Mouse (Mus musculus) erythroblast, embryonic 14.5 days (primary cell): ENCODE measurements around the gene Ntm. TPM values are rescaled to one million over a fixed set of nuclear protein-coding genes. Genes with fewer than 3 reads are reported as not detected.

Experiments
- H3K27me3 ChIP-seq: 2 replicates; pipeline ENCODE4 v1.6.1; 2012; ENCODE audit warnings: inconsistent platforms; ENCODE audit not compliant: control insufficient read depth
- H3K36me3 ChIP-seq: 2 replicates; pipeline ENCODE4 v1.6.1; 2012; ENCODE audit warnings: mild to moderate bottlenecking, inconsistent platforms; ENCODE audit not compliant: control insufficient read depth
- H3K4me1 ChIP-seq: 2 replicates; pipeline ENCODE4 v1.6.1; 2012; ENCODE audit warnings: inconsistent platforms; ENCODE audit not compliant: control insufficient read depth
- H3K4me3 ChIP-seq: replicated peaks from 2 replicates; pipeline ENCODE3; 2012; ENCODE audit warnings: moderate library complexity, mild to moderate bottlenecking, inconsistent platforms
- H3K9me3 ChIP-seq: 2 replicates; pipeline ENCODE4 v1.6.1; 2012; ENCODE audit warnings: low read length, inconsistent platforms, mixed read lengths; ENCODE audit not compliant: control insufficient read depth
- GATA1 ChIP-seq: IDR thresholded peaks from 2 replicates; pipeline ENCODE4 v1.6.1; 2012; ENCODE audit warnings: low read length, inconsistent platforms, mixed read lengths
- TAL1 ChIP-seq: IDR thresholded peaks from 3 replicates; pipeline ENCODE4 v1.6.1; 2012; ENCODE audit warnings: low read length, inconsistent platforms, mixed read lengths
- polyA plus RNA-seq: library from polyadenylated mRNA; stranded (reverse); fragments of >175 nt; gene quantifications from 2 replicates; pipeline ENCODE4 v1.2.3, GENCODE M21; 2012

Ntm gene
- polyA plus RNA-seq, 1 experiment, result 0.01 TPM

DNA sequence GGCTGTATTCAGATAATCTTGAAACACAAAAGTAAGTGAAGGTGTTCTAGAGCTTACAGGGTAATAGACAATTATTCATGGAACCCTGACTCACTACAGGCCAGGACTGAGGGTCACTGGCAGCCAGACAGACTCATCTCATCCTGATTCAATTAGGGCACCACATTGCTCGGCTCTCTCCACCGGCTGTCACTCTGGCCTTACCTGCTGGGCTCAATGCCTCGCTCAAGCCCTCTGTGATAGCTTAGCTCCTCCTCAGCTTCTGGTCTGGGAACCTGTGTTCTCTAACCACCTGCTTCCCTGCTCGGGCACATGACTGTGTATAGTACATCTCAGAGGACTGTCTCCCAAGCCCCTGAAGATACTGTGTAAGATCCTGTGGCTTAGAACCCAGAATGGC is 139.2 kb downstream of the Ntm start:
- TF ChIP-seq TAL1 (no peak), GATA1 (no peak)
- Histone ChIP-seq H3K9me3 (no peaks in the 10 kb centered on the region), H3K4me3 (no peak overlapping the region), H3K27me3 (no peaks in the 10 kb centered on the region), H3K4me1 (no peaks in the 10 kb centered on the region), H3K36me3 (no peaks in the 10 kb centered on the region)

DNA sequence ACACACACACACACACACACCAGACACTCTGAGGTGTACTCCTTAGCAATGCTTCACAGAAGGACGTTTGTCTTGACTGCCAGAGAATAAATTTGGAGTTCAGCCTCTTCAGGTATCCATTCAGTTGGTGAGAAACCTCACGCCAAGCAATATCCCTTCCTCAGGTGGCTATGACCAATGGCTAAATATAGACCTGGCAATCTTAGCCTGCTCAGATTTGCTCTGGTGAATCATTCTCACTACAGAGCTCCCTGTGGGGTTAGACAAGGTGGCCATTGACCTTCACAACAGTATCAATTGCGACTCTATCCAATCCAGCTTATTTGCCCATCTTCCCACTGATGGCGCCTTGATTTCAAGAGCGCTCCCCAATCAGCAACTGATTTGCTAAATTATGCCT is 150.3 kb downstream of the Ntm start:
- H3K4me1 ChIP-seq, result no peaks in the 10 kb centered on the region
- no peak overlapping the region for H3K4me3 ChIP-seq

DNA sequence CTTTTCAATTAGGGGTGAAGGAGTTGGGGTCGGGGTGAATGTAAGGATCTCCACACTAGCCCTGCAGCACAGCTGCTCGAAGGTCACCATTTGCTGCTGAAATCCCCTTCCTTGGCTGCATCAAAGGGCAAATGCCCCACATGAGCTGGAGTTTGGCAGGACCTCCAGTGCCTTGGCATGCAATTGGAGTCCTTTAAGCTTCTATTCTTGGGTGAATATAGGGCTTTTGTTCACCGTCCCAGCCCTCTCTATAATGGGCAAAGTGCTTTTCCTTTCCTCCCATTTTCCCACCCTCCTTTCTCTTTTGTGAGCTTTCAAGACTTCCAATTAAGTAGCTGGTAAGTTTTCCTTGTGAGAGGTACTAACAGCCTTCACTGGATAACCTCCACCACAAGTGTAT is 156.2 kb downstream of the Ntm start:
- no peaks in the 10 kb centered on the region for H3K9me3 ChIP-seq
- no peaks in the 10 kb centered on the region for H3K36me3 ChIP-seq
- no peaks in the 10 kb centered on the region for H3K4me1 ChIP-seq
- H3K4me3 ChIP-seq, result no peak overlapping the region
- H3K27me3 ChIP-seq, result no peaks in the 10 kb centered on the region
- no peak for TF ChIP-seq TAL1

More for the DNA sequence above, 150.3 kb downstream of the Ntm start:
- H3K27me3 ChIP-seq, result no peaks in the 10 kb centered on the region
- H3K36me3 ChIP-seq, result no peaks in the 10 kb centered on the region
- H3K9me3 ChIP-seq, result no peaks in the 10 kb centered on the region
- TF ChIP-seq GATA1, result no peak
- TF ChIP-seq TAL1, result no peak

DNA sequence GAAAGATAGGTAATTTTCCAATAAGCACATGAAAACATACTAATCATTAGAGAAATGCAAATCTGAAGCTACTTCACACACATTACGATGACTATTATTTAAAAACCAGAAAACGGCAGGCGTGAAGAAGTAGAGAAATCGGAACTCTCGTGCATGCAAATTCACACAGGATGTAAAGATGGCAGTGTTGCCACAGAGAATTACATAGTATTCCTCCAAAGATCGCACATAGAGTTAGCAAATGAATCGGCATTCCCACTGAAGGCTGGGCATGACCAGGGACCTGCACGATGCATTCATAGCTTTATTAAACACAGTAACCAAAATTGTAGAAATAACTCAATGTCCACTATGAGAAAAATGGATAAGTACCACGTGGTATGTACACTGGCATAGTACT is 158.5 kb downstream of the Ntm start:
- H3K4me1 ChIP-seq, result no peaks in the 10 kb centered on the region
- TF ChIP-seq GATA1 (no peak), TAL1 (no peak)

DNA sequence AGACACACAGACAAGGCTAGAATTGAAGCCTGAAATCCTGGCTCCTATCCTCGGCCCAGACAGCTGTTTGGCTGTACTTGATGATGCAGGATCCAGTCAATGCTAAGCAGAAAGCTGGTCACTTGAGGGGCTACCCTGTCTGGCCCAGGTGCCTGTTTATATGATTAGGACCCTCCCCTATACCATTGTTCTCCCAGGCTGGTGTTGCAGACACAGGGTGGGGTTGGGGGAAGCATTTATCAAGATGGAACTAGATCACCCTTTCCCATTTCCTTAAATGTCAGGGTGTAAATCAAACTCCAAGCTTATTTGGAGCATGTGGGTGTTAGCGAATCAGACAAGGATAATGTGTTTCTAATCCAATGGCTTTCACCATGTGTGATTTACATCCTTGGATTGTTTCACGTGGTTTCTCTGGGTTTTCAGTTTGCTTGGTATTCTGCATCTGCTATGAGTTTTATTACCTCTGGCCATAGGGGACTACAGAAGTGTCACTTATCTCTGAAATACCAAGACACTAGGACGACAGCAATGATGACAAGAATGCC is 159.1 kb downstream of the Ntm start:
- Histone ChIP-seq H3K4me1 (no peaks in the 10 kb centered on the region), H3K36me3 (no peaks in the 10 kb centered on the region), H3K4me3 (no peak overlapping the region), H3K27me3 (no peaks in the 10 kb centered on the region), H3K9me3 (no peaks in the 10 kb centered on the region)
- no peak for TF ChIP-seq TAL1
- TF ChIP-seq GATA1, result no peak

More for the DNA sequence above, 158.5 kb downstream of the Ntm start:
- no peaks in the 10 kb centered on the region for H3K36me3 ChIP-seq
- H3K27me3 ChIP-seq, result no peaks in the 10 kb centered on the region
- no peak overlapping the region for H3K4me3 ChIP-seq
- H3K9me3 ChIP-seq, result no peaks in the 10 kb centered on the region

DNA sequence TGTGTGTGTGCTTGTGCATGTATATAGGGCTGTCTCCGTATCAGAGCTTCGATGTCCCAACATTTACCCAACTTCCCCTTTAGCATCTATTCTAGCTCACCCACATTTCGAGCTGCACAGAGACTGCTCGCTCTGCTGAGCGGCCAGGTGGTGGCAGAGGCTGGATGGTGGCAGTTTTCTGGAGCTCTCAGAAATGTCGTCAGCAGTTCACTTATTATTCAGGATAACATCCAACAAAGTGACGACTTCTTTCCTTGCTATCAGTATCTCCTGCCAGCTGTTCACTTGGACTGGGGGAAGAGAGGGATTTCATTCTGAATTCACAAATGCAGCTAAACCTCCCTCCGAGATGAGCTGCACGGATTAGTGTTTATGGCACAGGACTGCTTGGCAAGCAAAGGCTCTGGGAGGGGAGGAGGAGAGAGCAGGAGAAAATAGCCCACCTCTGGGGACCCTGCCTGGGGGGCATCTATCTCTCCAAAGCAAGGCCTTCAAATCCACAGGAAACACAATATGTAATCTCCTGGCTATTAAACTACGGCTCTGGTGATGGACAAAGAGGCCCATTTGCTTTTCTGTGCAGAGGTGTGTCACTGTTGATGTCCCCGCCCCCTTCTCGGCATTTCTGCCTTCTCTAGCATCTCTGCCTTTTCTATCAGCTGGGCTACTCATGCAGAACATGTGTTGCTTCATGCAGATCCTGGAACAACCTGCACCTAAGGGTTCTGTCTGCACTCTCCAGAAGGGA is 159.8 kb downstream of the Ntm start:
- Histone ChIP-seq H3K27me3 (no peaks in the 10 kb centered on the region), H3K4me1 (no peaks in the 10 kb centered on the region), H3K36me3 (no peaks in the 10 kb centered on the region), H3K9me3 (no peaks in the 10 kb centered on the region), H3K4me3 (no peak overlapping the region)
- TF ChIP-seq GATA1 (no peak), TAL1 (no peak)

DNA sequence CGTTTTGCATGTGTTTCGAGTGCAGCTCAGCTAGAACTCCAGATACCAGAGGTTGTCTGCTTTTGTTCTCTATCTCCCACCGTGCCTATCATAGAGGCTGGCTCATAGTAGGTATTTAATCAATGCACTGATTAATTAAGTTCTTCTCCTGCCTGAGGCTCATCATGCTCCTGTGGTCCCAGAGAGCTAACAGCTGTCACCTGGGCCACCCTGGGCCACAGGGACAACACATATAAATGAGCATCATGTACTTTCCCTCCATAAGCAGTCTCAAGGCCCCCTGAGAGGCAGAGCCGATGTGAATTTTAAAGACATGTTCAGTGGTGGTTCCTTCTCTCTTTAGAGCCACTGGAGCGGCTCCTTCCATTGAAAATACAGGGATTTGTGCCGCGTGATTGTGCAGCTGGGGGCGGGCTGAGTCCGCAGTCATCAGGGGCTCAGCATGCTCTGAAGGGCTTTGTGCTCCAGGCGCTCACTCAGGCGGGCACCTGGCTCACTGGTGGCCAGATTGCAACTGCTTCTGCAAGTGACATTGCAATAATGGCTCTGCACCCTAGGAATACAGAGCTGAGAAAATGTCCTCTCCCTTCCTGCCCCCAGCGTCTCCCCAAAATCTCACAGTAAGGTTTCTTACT is 160.8 kb downstream of the Ntm start:
- TF ChIP-seq TAL1 (no peak), GATA1 (no peak)

DNA sequence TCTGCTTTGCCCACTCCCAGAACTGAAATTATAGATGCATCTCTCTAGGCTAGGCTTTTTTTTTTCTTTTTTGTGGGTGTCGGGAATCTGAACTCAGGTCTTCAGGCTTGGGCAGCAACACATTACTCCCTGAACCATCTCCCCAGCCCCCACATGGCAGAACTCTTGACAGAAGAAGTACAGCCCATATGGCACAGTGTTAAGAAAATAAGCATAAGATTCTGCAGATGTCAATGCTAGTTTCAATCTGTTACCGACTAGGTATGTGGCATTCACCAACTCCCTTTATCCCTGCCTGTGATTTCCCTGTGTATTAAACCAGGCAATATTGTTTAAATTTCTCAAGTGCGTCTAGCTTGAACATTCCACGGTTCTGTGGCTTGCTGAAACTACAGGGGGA is 166.7 kb downstream of the Ntm start:
- no peaks in the 10 kb centered on the region for H3K4me1 ChIP-seq
- no peak overlapping the region for H3K4me3 ChIP-seq
- no peak for TF ChIP-seq TAL1
- no peak for TF ChIP-seq GATA1
- H3K9me3 ChIP-seq, result no peaks in the 10 kb centered on the region
- no peaks in the 10 kb centered on the region for H3K36me3 ChIP-seq
- no peaks in the 10 kb centered on the region for H3K27me3 ChIP-seq

More for the DNA sequence above, 160.8 kb downstream of the Ntm start:
- H3K4me1 ChIP-seq, result no peaks in the 10 kb centered on the region
- no peaks in the 10 kb centered on the region for H3K9me3 ChIP-seq
- no peaks in the 10 kb centered on the region for H3K27me3 ChIP-seq
- H3K36me3 ChIP-seq, result no peaks in the 10 kb centered on the region
- no peak overlapping the region for H3K4me3 ChIP-seq

DNA sequence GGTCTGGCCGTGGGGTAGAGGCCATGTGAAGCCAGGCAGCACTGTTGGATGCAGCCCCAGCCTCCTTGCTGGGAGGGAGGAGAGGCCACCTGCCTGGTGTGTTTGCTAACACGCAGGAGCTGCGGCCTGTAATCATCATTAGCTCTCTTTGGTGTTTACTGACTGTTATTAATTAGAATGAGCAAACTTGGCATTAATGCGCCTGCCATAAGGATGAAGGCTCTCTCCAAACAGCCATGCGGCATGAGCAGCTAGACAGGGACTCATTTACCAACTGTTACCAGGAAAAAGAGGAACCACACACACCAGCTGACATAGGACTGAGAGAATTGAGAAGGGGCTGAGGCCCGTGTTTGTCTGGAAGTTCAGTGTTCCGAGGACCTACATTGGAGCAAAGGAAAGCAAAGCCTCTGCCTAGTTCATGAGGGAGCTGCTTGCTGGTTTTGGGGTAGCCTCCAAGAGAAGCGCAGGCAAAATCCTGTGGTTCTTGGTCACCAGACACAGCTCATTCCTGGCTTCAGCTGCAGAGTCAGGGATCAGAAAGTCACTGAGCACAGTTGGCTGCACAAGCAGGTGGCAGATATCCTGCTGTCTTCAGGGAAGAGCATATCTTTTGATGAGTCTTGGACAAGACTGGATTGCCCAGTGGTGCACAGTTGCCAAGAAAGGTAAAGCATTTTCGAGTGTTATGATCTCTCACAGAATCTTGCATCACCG is 171.6 kb downstream of the Ntm start:
- H3K4me1 ChIP-seq, result no peaks in the 10 kb centered on the region
- no peak for TF ChIP-seq GATA1
- TF ChIP-seq TAL1, result no peak
- no peaks in the 10 kb centered on the region for H3K27me3 ChIP-seq
- no peaks in the 10 kb centered on the region for H3K9me3 ChIP-seq
- H3K4me3 ChIP-seq, result no peak overlapping the region
- no peaks in the 10 kb centered on the region for H3K36me3 ChIP-seq
